Mouse (Mus musculus) central nervous system, embryonic 11.5 days (tissue): ENCODE data around the gene Lce1m. TPM values are rescaled to one million over a fixed set of nuclear protein-coding genes. Genes with fewer than 3 reads are reported as not detected.

ENCODE experiments used
- polyA plus RNA-seq: library from polyadenylated mRNA; depleted of rRNA; stranded (reverse); fragments of >200 nt; gene quantifications from 2 replicates; pipeline ENCODE4 v1.2.3, GENCODE M21; 2012; rRNA removed

Lce1m gene
- not detected in 2 replicates for polyA plus RNA-seq

DNA sequence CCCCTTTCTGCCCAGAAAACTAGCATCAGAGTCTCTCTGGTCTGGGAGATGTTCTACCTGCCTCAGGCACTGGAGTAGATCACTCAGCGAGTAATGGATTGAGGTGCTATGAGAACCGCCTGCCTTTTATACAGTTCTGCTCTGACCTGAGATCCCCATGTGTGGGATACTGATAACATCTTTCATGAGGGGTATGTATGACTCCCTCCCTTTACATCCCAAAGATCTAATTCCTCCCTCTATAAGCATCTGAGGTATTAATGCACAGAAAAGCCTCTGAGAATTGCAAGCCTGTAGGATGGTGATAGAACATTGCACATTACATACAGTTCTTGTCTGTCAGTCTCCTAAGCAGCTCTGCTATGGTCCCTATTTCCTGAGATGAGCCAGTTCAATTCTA, at the start of gene Lce1m:
Gene Lce1m (minus strand): TSS at position 101 of the 400 bp plus-strand sequence.

DNA sequence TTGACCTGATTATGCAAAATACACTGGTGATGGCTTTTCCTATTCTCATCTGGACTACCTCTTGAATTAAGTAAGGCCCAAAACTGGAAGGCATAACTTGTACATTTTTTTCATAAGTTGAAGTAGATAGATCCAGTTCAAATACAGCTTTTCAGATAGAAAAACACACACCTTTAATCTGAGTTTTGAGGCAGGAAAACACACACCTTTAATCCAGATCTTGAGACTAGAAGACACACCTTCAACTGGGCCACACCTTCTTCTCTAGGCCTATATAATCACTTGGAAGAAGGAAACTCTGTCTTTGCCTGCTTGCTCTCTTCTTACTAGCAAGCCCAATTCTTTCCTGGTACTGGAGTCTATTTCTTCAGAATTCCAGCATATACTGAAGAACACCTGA, 49.7 kb upstream of the Lce1m start, which contains the start of gene Gm4858:
Gene Gm4858 (plus strand): TSS at position 301 of the 400 bp plus-strand sequence.

DNA sequence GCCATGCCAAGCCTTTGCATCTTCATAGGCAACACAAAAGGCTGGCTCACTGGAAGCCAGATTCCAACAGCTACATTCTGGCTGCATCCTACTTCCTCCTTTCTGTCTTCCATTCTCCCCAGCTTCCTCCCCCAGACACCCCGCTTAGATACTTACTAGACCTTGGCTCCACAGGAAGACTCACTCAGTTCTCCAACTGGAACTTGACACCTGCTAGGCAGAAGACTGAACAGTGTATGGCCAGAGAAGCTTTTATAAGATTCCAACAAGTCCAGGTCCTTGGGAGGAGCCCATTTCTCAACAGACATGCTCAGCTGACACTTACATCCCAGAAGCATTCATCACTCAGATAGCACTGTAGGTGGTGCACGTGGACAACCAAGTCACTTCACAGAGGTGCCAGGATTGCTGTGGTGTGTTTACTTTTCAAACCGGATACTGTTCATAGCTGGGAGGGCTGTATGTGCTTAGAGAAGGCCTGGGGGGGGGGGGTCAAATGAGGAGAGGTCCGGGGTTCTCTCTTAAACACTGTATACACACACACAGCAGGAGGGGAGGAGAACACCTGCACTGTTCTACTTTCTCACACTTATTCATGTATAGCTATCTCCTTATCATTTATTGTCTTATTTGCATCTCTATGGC, 3.3 kb downstream of the Lce1m start, which contains the start of gene Crct1:
Gene Crct1 (minus strand): TSS at position 228 of the 645 bp plus-strand sequence.

GRCm38 (mm10) chr3:92991926-92992325, 26.9 kb downstream of the Lce1m start, which contains the start of gene Lce3f:
Gene Lce3f, plus strand, starts transcription at chr3:92992226.

Other genes with a start within 250 kb of the Lce1m start
- not detected in 2 replicates for gene Lce1i, start 240.2 kb downstream of the Lce1m start, polyA plus RNA-seq
- not detected in 2 replicates for gene Lce1j, start 228.5 kb downstream of the Lce1m start, polyA plus RNA-seq
- not detected in 2 replicates for gene Lce1k, start 211.2 kb downstream of the Lce1m start, polyA plus RNA-seq
- not detected in 2 replicates for gene Kprp, start 191.8 kb downstream of the Lce1m start, polyA plus RNA-seq
- not detected in 2 replicates for gene Lce1l, start 167.8 kb downstream of the Lce1m start, polyA plus RNA-seq
- gene 2310050C09Rik, start 148.8 kb downstream of the Lce1m start, polyA plus RNA-seq, result not detected in 2 replicates
- not detected in 2 replicates for gene Lce3a, start 92.8 kb downstream of the Lce1m start, polyA plus RNA-seq
- gene Lce3b, start 86.1 kb downstream of the Lce1m start, polyA plus RNA-seq, result not detected in 2 replicates
- gene Lce3c, start 74.6 kb downstream of the Lce1m start, polyA plus RNA-seq, result not detected in 2 replicates
- gene Lce3d, start 61.7 kb downstream of the Lce1m start, polyA plus RNA-seq, result not detected in 2 replicates
- gene Lce3e, start 52.0 kb downstream of the Lce1m start, polyA plus RNA-seq, result not detected in 2 replicates
- gene Lce3f, start 26.8 kb downstream of the Lce1m start, polyA plus RNA-seq, result not detected in 2 replicates
- 0.14 and 0.15 TPM in 2 replicates for gene Crct1, start 3.4 kb downstream of the Lce1m start, polyA plus RNA-seq
- not detected in 2 replicates for gene Gm4858, start 49.8 kb upstream of the Lce1m start, polyA plus RNA-seq
- not detected in 2 replicates for gene Crnn, start 125.7 kb upstream of the Lce1m start, polyA plus RNA-seq
- not detected in 2 replicates for gene Flg2, start 178.2 kb upstream of the Lce1m start, polyA plus RNA-seq